Mouse (Mus musculus): ENCODE results near the gene Ubxn1. TPM values are rescaled to one million over a fixed set of nuclear protein-coding genes. Genes with fewer than 3 reads are reported as not detected.

The Ubxn1 gene
- polyA plus RNA-seq, 1 experiment from 2014 or later, result 112 TPM

DNA sequence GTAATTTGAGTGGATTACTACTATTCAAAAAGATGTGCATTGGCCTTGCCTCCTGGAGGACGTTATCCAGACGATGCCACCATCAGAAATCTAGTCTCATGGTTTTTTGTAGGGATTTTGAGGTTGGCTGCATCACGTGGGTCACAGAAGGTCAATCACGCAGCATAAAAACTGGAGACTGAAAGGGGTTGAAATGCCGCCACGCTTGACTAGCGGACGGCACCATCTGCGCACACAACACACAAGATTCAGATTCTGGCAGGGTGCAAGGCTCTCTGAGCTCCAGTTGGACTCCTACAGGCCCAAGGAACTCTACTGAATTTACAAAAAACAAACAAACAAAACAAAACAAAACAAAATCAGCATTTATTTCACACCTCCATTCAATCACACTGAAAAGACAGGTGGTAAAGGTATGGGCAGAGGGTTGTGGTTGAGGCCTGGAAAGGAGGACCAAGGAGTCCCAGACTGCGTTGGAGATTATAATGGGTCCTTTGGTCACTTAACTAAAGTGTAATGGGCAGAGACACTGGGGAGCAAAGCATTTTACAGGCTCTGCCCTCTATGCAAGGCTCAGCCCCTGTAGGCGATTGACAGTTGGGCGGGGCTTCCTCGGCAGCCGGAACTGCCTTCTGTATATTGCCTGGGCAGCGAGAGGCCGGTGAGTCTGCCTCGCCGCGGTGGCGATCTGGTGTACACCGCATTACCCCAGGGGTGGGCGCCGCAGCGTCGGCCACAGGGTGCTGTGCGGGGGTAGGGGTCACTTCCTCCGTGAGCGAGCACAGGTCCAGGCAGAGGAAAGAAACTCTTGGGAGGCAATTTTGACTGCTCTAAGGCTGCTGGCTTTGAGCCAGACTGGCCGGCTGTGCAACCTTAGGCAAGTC, 31.1 kb upstream of the Ubxn1 start:
- Histone ChIP-seq H3K9me3 (no peaks in the 10 kb centered on the region), H3K4me2 (peak overlapping the region; percentile 85), H3K36me3 (peaks cover 30% of the 10 kb centered on the region), H3K27ac (replicated peaks) (peak overlapping the region; percentile 55), H3K4me3 (peak overlapping the region; percentile 68), H3K27me3 (replicated peaks) (no peaks in the 10 kb centered on the region), H3K9ac (peak overlapping the region; percentile 84), H3K4me1 (peaks cover 34% of the 10 kb centered on the region)
- 25% methylated on average over 29 of the region's 29 CpGs for WGBS
- peak; percentile 34; the same call in 1 of the 2 replicates for ATAC-seq (ENCODE audit: extremely low read depth, insufficient number of reproducible peaks, low FRiP score, low TSS enrichment)

DNA sequence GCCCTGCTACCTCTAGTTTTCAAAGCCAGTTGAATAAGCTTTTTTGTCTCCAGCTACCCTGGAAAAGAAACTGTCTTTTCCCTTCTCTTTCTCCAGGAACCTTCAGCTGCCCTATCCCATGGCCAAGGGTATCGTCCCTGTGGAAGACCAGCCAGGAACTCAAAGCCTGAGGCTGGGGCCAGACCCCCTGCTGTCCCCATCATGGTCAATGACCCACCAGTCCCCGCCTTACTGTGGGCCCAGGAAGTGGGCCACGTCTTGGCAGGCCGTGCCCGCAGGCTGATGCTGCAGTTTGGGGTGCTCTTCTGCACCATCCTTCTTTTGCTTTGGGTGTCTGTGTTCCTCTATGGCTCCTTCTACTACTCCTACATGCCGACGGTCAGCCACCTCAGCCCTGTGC, 30.3 kb upstream of the Ubxn1 start:
- no peak for ATAC-seq (ENCODE audit: extremely low read depth, insufficient number of reproducible peaks, low FRiP score, low TSS enrichment)
- 91% methylated on average over 7 of the region's 7 CpGs for WGBS
- H3K9ac ChIP-seq, result peak overlapping the region; percentile 84
- no peaks in the 10 kb centered on the region for H3K27me3 ChIP-seq (replicated peaks)
- H3K4me1 ChIP-seq, result peaks cover 34% of the 10 kb centered on the region
- peaks cover 31% of the 10 kb centered on the region for H3K36me3 ChIP-seq
- peak overlapping the region; percentile 68 for H3K4me3 ChIP-seq
- H3K27ac ChIP-seq (replicated peaks), result no peak overlapping the region
- no peaks in the 10 kb centered on the region for H3K9me3 ChIP-seq
- peak overlapping the region; percentile 85 for H3K4me2 ChIP-seq

DNA sequence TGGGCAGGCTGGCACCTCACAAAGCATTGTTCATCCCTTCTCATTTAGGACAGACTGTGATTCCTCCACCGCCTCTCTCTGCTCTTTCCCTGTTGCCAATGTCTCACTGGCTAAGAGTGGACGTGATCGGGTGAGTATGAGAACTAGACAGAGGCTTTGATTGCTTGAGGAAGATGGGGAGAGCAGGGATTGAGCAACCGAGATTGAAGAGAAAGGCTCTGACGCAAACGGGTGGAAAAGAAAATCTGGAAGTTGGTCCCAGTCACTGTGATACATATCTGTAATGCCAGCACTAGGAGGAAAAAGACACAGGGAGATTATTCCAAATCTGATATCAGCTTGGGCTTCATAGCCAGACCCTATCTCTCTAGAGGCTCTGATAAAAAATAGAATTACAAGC, 28.3 kb upstream of the Ubxn1 start:
- no peak overlapping the region for H3K4me2 ChIP-seq
- H3K27ac ChIP-seq (replicated peaks), result no peak overlapping the region
- no peaks in the 10 kb centered on the region for H3K9me3 ChIP-seq
- H3K9ac ChIP-seq, result no peak overlapping the region
- peaks cover 46% of the 10 kb centered on the region for H3K36me3 ChIP-seq
- no peak overlapping the region for H3K4me3 ChIP-seq
- 85% methylated on average over 6 of the region's 6 CpGs for WGBS
- no peak for ATAC-seq (ENCODE audit: extremely low read depth, insufficient number of reproducible peaks, low FRiP score, low TSS enrichment)
- peaks cover 33% of the 10 kb centered on the region for H3K4me1 ChIP-seq
- no peaks in the 10 kb centered on the region for H3K27me3 ChIP-seq (replicated peaks)

DNA sequence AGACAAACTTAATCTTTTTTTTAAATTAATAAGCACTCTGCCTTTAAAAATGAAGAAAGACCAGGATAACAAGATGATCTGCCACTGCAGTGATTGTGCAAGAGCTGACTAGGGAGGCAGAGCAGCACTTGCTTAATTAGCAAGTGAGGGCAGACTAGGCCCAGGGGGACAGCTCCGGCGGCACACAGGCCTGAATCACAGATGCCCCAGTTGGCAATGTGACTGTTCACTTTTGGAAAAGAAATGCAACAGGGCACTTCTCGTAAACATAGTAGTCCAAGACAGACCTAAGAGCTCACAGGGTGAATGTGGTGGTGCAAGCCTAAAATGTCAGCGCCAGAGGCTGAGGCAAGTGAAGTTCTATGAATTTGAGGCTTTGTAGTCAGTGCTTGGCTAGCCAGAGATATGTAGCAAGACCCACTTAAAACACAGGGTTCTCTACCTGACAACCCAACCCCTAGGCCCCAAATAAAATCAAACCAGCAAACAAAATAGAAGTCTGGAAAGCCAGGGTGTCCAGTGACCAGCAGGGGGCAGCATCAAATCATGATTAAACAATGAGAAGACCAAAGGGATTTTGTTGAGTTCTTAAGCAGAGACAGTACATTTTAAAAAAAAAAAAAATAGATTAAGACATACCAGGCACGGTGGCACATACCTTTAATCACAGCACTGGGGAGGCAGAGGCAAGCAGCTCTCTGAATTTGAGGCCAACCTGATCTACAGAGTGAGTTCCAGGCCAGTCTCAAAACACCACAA, 26.7 kb upstream of the Ubxn1 start:
- 65% methylated on average over 5 of the region's 5 CpGs for WGBS
- ATAC-seq (ENCODE audit: extremely low read depth, insufficient number of reproducible peaks, low FRiP score, low TSS enrichment), result no peak
- Histone ChIP-seq H3K27me3 (replicated peaks) (no peaks in the 10 kb centered on the region), H3K9ac (no peak overlapping the region; the same call in 1 of the 2 replicates), H3K27ac (replicated peaks) (no peak overlapping the region), H3K36me3 (peaks cover 58% of the 10 kb centered on the region), H3K4me2 (no peak overlapping the region), H3K9me3 (no peaks in the 10 kb centered on the region), H3K4me3 (no peak overlapping the region), H3K4me1 (peaks cover 17% of the 10 kb centered on the region)

DNA sequence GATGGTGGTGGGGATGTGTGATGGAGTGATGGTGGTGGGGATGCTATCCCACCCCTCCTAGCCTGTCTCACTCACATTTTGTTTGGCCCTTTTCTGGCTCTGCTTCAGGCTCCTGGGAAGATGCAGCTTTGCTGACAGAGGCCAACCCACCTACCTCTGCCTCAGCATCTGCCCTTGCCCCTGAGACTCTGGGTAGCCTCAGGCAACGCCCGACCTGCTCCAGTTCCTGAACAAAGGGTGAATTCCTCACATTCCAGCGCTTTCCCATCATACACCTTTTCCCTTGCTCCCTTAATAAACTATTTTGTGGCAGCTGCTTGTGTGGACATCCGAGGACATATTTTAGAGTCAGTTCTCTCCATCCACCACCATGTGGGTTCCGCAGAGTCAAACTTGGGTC, 22.9 kb upstream of the Ubxn1 start:
- 80% methylated on average over 5 of the region's 5 CpGs for WGBS
- Histone ChIP-seq H3K27me3 (replicated peaks) (no peaks in the 10 kb centered on the region), H3K4me3 (no peak overlapping the region), H3K4me1 (peaks cover 13% of the 10 kb centered on the region), H3K9me3 (no peaks in the 10 kb centered on the region), H3K9ac (no peak overlapping the region), H3K27ac (replicated peaks) (no peak overlapping the region), H3K4me2 (no peak overlapping the region), H3K36me3 (peaks cover 49% of the 10 kb centered on the region)
- no peak for ATAC-seq (ENCODE audit: extremely low read depth, insufficient number of reproducible peaks, low FRiP score, low TSS enrichment)

DNA sequence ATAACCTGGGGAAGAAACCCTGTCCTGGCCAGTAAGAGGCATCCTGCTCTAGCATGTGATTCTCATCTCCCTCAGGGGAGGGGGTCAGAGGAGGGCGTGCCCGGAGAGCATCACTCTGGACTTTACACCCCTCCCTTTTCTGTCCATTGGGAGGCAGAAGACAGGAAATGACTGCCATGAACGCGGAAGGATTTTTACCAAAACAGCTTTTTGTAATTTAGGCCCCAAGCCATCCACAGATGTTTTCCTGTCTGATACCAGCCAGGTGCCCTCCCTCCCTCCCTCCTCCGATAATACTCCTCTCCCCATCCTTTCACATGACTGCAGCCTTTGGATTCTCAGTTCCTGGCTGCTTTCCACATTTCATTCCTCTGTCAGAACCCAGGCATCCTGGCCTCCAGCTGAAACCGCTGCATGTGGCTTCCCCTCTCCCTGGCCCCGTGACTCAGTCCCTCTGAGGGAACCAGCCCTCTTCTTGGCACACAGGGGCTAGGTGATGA, 20.8 kb upstream of the Ubxn1 start, which contains the start of gene Lrrn4cl:
Gene Lrrn4cl, plus strand, starts transcription at position 367 of the 500 bp plus-strand sequence.
- Histone ChIP-seq H3K4me2 (peak within 1 kb of the TSS; percentile 47), H3K4me3 (peak within 1 kb of the TSS; percentile 13), H3K27ac (replicated peaks) (peak within 1 kb of the TSS; percentile 61), H3K9me3 (no peaks in the 10 kb centered on the region), H3K27me3 (replicated peaks) (no peaks in the 10 kb centered on the region), H3K36me3 (peaks cover 37% of the 10 kb centered on the region), H3K4me1 (peaks cover 13% of the 10 kb centered on the region), H3K9ac (peak within 1 kb of the TSS; percentile 62)
- WGBS, result 17% methylated on average over 7 of the region's 7 CpGs
- ATAC-seq (ENCODE audit: extremely low read depth, insufficient number of reproducible peaks, low FRiP score, low TSS enrichment), result no peak

DNA sequence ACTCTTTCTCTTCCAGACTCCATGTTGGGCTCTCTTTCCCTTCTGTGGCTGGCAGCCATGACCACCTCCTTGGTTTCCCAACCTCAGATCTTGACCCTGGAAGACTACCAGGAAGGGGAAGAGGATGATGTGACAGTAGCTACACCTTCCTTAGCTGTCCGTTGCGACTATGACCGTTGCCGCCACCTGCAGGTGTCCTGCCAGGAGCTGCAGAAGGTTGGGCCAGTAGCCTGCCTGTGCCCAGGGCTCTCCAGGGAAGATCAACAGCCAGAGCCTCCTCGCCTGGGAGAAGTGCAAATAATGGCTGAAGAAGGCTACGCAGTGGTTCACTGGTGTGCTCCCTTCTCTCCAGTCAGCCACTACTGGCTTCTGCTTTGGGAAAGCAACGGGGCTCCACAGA, 19.7 kb upstream of the Ubxn1 start:
- H3K27me3 ChIP-seq (replicated peaks), result no peaks in the 10 kb centered on the region
- H3K27ac ChIP-seq (replicated peaks), result no peak overlapping the region
- H3K9me3 ChIP-seq, result no peaks in the 10 kb centered on the region
- no peak for ATAC-seq (ENCODE audit: extremely low read depth, insufficient number of reproducible peaks, low FRiP score, low TSS enrichment)
- peaks cover 13% of the 10 kb centered on the region for H3K4me1 ChIP-seq
- peaks cover 25% of the 10 kb centered on the region for H3K36me3 ChIP-seq
- no peak overlapping the region for H3K4me2 ChIP-seq
- H3K9ac ChIP-seq, result no peak overlapping the region
- H3K4me3 ChIP-seq, result no peak overlapping the region
- WGBS, result 46% methylated on average over 7 of the region's 7 CpGs

DNA sequence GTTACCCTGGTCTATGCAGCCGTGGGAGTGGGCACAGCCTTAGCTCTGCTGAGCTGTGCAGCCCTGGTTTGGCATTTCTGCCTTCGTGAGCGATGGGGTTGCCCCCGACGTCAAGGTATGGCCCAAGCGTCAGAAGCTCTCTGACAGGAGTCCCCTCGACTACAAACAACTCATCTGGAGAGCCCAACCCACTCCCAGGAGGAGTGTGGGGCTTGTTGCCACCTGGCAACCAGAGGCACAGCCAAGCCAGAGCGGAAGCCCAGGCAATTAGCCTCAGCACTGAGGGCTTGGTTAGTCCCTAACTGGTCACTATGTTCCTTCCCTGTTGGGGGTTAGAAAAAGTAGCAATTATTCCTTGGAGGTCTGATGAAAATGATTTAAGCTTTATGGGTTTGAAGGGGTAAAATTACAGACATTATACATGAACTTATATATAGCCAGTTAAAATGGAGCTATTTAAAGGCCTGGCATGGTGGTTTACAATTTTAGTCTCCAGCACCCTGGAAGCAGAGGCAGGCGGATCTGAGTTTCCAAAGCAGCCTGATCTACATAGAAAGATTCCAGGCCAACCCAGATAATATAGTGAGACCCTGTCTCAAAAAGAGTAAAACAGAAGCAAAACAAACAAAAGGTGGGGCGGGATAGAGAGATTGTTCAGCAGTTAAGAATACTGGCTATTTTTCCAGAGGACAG, 18.9 kb upstream of the Ubxn1 start:
- H3K4me1 ChIP-seq, result peaks cover 13% of the 10 kb centered on the region
- H3K36me3 ChIP-seq, result peaks cover 18% of the 10 kb centered on the region
- no peak overlapping the region for H3K9ac ChIP-seq
- no peak overlapping the region for H3K4me3 ChIP-seq
- no peaks in the 10 kb centered on the region for H3K27me3 ChIP-seq (replicated peaks)
- WGBS, result 53% methylated on average over 10 of the region's 10 CpGs
- H3K9me3 ChIP-seq, result no peaks in the 10 kb centered on the region
- H3K27ac ChIP-seq (replicated peaks), result no peak overlapping the region
- no peak overlapping the region for H3K4me2 ChIP-seq
- ATAC-seq (ENCODE audit: extremely low read depth, insufficient number of reproducible peaks, low FRiP score, low TSS enrichment), result no peak

DNA sequence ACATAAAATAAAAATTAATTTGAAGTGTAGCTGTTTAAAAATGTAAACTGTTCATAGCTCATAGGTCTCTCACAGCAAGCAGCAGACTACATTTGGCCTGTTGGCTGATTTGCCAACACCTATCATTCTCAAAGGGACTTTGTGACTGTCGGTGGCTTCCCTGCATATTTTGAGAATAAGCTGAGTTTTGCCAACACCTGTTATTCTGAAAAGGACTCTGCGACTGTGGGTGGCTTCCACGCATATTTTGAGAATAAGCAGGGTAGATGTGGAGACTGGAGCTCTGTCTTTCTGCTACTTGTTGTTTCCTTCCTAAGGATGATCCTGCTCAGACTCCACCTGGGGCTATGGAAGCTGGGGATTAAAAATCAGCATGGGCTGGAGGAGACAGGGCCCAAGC, 18.2 kb upstream of the Ubxn1 start:
- no peak for ATAC-seq (ENCODE audit: extremely low read depth, insufficient number of reproducible peaks, low FRiP score, low TSS enrichment)
- Histone ChIP-seq H3K9me3 (no peaks in the 10 kb centered on the region), H3K4me1 (peaks cover 13% of the 10 kb centered on the region), H3K4me2 (no peak overlapping the region), H3K36me3 (peaks cover 10% of the 10 kb centered on the region), H3K9ac (no peak overlapping the region), H3K27ac (replicated peaks) (no peak overlapping the region), H3K27me3 (replicated peaks) (no peaks in the 10 kb centered on the region), H3K4me3 (no peak overlapping the region)
- 74% methylated on average over 3 of the region's 3 CpGs for WGBS

DNA sequence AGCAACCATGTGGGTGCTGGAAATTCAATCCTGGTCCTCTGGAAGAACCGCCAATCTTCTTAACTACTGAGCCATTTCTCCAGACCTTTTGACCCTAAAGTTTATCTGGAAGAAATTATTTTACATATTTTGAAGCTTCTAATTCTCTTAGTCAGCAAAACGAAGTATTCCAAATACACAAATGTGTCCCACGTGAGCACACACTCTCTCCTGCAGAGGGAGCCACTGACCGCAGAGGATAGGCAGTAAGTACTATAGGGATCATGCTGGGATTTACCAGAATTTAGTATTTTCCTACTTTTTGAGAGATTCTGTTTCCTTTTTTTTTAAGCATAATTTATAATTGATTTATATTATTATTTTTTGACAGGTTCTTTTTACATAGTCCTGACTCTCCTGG, 13.6 kb upstream of the Ubxn1 start:
- no peak for ATAC-seq (ENCODE audit: extremely low read depth, insufficient number of reproducible peaks, low FRiP score, low TSS enrichment)
- 40% methylated on average over 4 of the region's 4 CpGs for WGBS
- no peaks in the 10 kb centered on the region for H3K4me1 ChIP-seq

DNA sequence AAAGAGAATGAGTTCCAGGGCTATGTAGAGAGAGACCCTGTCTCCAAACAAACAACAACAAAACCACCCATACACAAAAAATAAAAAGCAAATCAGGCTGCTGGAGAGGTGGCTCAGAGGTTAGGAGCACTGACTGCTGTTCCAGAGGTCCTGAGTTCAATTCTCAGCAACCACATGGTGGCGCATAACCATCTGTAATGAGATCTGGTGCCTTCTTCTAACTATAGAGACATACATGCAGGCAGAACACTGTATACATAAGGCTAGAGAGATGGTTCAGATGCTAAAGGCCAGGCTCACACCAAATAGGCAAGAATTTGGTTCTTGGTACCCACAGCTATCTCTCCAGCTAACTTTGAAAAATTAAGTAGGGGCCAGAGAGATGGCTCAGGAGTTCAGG, 12.3 kb upstream of the Ubxn1 start:
- ATAC-seq (ENCODE audit: extremely low read depth, insufficient number of reproducible peaks, low FRiP score, low TSS enrichment), result no peak
- Histone ChIP-seq H3K36me3 (no peaks in the 10 kb centered on the region), H3K4me3 (no peak overlapping the region), H3K27me3 (replicated peaks) (no peaks in the 10 kb centered on the region), H3K9ac (no peak overlapping the region), H3K9me3 (no peaks in the 10 kb centered on the region), H3K4me2 (no peak overlapping the region), H3K27ac (replicated peaks) (no peak overlapping the region), H3K4me1 (no peaks in the 10 kb centered on the region)
- WGBS, result 3% methylated on average over 1 of the region's 1 CpGs

More for the DNA sequence above, 13.6 kb upstream of the Ubxn1 start:
- H3K4me3 ChIP-seq, result no peak overlapping the region
- H3K9me3 ChIP-seq, result no peaks in the 10 kb centered on the region
- H3K9ac ChIP-seq, result no peak overlapping the region
- H3K27me3 ChIP-seq (replicated peaks), result no peaks in the 10 kb centered on the region
- H3K27ac ChIP-seq (replicated peaks), result no peak overlapping the region
- H3K36me3 ChIP-seq, result no peaks in the 10 kb centered on the region
- no peak overlapping the region for H3K4me2 ChIP-seq

All from heart, embryonic 13.5 days (tissue).